Mouse (Mus musculus) liver, adult 10 weeks (tissue): ENCODE measurements around the gene Slco1a6. TPM values are rescaled to one million over a fixed set of nuclear protein-coding genes. Genes with fewer than 3 reads are reported as not detected.

Experiments
- polyA plus RNA-seq: library from polyadenylated mRNA; stranded (reverse); fragments of 350-450 nt; fragmentation: Illumina TruSeq; extraction: RNeasy Lipid Tissue Mini Kit (QIAGEN cat#74804); gene quantifications from one replicate; pipeline ENCODE4 v1.2.3, GENCODE M21; 2014; ENCODE audit warnings: low read depth, low replicate concordance

Gene Slco1a6
- 0.13 TPM for polyA plus RNA-seq

DNA sequence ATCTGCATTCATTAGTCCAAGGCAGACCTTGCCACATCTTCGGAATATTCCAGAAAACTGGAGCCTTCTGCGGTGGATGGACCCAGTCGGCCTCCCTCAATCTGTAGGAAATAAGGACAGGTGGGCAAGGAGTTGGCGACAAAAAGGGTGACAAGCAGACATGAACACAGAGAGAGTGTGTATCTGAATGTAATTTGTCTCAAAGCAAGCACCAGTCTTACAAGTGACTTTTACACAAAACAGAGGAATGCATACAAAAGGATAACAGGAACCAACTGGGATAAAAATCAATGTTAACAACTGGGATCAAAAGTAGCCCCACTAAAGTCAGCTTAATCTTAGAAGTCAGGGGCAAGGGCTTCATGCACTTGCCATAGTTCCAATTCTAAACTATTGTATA lies at the start of gene Slco1a6:
Gene Slco1a6 (minus strand): TSS at position 101 of the 400 bp plus-strand sequence.

Other genes starting within 250 kb of the Slco1a6 start
- gene Gm6614, start 197.1 kb downstream of the Slco1a6 start, polyA plus RNA-seq: not detected
- gene Iapp, start 89.9 kb upstream of the Slco1a6 start, polyA plus RNA-seq: not detected
- gene Slco1a5, start 114.5 kb upstream of the Slco1a6 start, polyA plus RNA-seq: not detected
- 17.9 TPM for gene Pyroxd1, start 137.1 kb upstream of the Slco1a6 start, polyA plus RNA-seq
- 4.5 TPM for gene Recql, start 178.6 kb upstream of the Slco1a6 start, polyA plus RNA-seq
- gene Golt1b, start 178.7 kb upstream of the Slco1a6 start, polyA plus RNA-seq: 7.1 TPM
- not detected for gene Spx, start 204.9 kb upstream of the Slco1a6 start, polyA plus RNA-seq